Mouse (Mus musculus) layer of hippocampus, adult 18-20 months (tissue): ENCODE data around the gene Klhl25. TPM values are rescaled to one million over a fixed set of nuclear protein-coding genes. Genes with fewer than 3 reads are reported as not detected.
"Not testable (repeated sequence)": the region's sequence is repeated elsewhere in the genome, so short reads cannot be mapped to it uniquely, and the experiment has no call there.

Source experiments
- DNase-seq, 2 experiments: peaks; one replicate each; pipeline ENCODE4 v3.0.0; 2022; ENCODE audit warnings: low spot score in 2 of 2
- long read RNA-seq: library from polyadenylated mRNA; stranded (forward); transcript quantifications from one replicate; pipeline ENCODE4 v2.0.0, GENCODE M21; 2021
- total RNA-seq, 2 experiments: library from RNA; stranded (reverse); gene quantifications; 2 replicates each; pipeline ENCODE4 v1.2.3; 2021

Klhl25 gene
- 1 to 10 TPM; 9.7 to 9.9 TPM for total RNA-seq
- long read RNA-seq, transcript Klhl25-202 (3 exons, 3,403 nt) = major isoform, 12 of 19 reads
- long read RNA-seq, partial matches to known transcripts = 2 of 19 reads
- long read RNA-seq, other reads (novel, unspliced or antisense) = 2 of 19 reads

- peak; percentile 95 to 97 for DNase-seq
Measured at GRCm38 (mm10) chr7:75848115-75848775, at the start of gene Klhl25. Klhl25 (plus strand) TSS chr7:75848310.

DNA sequence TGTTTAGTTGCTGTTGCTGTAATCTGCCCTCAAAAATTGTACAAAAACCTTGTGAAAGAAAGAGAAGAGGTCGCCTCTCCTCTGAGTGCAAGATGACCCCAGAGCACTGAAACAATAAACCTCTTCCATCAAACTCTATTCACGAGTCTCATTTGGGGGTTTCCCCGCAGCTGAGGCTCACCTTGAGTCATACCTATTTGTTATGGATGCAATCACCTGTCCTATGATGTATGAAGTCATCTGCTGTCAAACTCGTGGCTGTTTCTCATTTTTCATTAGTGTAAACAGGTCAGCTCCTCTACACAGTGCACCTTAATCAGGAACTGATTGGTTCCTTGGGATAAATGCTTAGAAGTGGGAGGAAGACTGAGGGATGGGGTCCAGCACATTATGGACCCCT lies 47.6 kb upstream of the Klhl25 start:
- no peak for DNase-seq

GRCm38 (mm10) chr7:75801022-75801421 lies 47.1 kb upstream of the Klhl25 start:
- DNase-seq = no peak

GRCm38 (mm10) chr7:75801621-75802358 lies 46.3 kb upstream of the Klhl25 start:
- no peak for DNase-seq

DNA sequence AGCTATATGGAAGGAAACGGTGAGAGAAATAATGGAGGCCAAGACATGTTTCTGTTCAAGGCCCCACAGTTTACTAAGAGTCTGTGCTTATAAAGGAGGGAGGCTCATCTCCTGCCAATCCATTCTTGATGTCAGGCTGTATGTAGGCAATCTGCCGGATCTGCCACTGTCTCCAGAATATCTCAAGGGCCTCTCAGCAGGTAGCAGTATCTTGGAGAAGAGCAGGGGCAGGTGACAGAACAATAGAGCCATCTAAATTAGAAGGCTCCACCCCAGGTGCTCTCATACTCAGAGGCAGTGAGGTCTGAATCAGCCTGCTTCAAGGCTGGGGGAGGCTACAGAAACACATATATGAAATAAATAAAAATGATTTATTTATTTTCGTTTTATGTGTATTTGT lies 45.2 kb upstream of the Klhl25 start:
- no peak for DNase-seq

DNA sequence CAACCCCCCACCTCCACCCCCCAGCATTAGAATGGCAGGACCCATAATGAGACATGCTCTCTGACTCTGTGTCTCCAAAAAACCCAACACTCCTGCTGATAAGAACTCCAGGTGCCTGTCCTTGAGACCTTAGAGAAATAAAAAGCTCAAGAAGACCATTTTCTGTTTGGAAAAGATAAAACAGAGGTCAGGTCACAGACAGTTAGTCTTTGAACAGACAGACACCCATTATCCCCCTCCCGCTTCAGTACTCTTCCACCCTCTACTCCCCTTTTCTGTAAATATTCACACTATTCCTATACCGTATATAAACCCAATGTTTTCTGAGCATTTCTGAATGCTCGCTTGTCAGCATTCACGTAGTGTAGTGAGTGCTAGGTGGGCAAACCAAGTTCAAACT lies 41.9 kb upstream of the Klhl25 start:
- no peak for DNase-seq

GRCm38 (mm10) chr7:75806711-75807110 lies 41.4 kb upstream of the Klhl25 start:
- DNase-seq = no peak

DNA sequence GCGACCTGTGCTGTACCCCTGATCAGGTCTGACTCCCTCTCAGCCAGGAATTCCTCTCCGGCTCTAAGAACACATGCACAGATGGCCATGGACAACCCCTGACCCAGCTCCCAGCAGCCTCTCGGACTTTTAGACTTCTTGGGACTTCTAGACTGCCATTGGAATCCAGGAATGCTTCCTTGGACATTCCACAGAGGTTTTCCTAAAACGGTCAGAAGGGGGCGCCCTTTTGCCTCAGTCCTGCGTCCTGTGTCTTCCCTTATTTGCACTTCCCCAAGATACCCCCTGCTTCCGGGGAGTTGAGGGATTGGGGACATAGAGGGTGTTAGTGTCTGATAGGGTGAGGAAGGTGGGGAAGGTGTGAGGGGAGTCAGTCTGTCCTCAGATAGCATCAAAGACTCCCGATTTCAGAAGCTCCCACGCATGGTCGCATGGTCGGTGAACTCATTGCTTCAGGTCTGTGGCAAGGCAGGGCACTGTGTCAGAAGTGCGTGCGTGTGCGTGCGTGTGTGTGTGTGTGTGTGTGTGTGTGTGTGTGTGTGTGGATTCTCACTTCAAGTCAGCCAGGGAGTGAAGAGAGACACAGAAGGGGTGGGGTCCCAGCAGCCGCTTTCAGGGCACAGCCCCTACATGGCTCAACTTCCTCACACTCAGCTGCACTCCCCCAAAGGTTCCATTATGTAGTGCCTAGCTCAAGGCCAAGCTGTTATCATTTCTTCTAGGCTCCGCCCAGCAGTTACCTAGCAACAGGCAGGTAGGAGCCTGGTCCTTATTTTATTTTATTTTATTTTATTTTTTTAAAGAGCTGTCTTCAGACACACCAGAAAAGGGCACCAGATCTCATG lies 40.4 kb upstream of the Klhl25 start:
- DNase-seq = peak in 1 of 2 experiments; percentile 15

GRCm38 (mm10) chr7:75820687-75821086 lies 27.4 kb upstream of the Klhl25 start:
- no peak for DNase-seq

- no peak for DNase-seq
Measured at GRCm38 (mm10) chr7:75822087-75822668, 25.9 kb upstream of the Klhl25 start.

DNA sequence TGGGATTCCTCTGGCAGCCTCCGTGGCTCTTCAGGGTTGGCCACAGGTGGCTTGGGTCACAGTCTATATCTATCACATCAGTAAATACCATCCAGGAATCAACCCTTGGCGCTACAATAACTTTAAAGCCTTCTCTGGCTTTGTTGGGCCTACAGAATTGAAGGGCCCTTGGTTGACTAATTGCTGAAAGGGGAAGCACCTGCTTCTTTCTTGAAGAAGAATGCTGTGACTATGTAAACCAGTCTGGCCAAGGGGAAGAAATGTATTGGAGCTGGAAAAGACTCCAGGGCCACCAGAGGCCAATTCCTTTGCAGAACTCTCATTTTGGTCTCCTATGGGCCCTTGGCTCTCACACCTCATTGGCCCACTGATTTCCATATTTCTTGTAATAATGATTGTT lies 25.0 kb upstream of the Klhl25 start:
- DNase-seq = no peak

DNA sequence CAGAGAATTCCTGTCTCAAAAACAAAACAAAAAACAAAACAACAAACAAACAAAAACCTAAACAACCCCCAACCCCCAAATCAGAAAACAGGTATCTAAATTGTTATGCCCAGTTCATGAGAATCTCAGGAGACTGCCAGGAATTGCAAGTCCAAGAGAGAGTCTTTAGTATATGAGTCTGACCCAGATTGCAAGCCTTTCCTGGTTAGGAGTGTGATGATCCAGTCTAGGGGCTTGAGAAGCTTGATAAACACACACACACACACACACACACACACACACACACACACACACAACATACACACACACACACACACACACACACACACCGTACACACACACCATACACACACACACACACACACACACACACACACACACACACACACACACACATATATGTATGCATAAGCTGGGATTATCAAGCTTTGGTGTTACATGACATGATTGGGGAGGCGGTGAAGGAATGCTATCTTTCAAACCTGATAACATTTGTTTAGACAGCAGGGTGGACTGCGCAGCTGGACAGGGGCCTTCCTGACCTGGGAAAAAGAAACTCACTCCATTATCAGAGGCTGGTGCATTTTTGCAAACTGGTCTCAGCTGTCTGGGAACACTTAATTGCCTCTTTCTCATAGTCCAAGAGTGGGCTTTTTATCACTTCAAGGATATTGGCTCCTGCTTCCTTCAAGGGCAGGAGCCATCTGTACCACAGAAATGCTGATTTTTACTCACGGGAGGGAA lies 21.6 kb upstream of the Klhl25 start:
- DNase-seq = no peak

- DNase-seq = no peak
Measured at GRCm38 (mm10) chr7:75827357-75827756, 20.8 kb upstream of the Klhl25 start.

DNA sequence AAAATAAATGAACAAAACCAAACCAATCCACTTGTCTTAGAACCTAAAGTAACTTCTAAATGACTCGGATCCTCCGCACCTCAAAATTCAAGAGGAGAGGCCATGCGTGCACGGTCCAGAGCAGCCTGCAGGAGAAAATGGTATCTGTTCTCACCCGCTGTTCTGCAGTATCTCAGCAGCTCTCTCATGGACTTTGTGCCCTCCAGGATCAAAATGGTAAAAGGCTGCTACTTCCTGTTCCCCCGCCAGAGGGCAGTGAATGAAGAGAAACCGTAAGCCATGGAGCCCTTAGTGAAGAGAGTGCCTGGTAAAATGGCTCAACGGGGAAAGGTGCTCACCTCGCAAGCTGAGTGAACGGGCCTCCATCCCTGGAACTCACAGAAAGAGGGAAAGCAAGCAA lies 20.3 kb upstream of the Klhl25 start:
- peak; percentile 35 to 75 for DNase-seq

DNA sequence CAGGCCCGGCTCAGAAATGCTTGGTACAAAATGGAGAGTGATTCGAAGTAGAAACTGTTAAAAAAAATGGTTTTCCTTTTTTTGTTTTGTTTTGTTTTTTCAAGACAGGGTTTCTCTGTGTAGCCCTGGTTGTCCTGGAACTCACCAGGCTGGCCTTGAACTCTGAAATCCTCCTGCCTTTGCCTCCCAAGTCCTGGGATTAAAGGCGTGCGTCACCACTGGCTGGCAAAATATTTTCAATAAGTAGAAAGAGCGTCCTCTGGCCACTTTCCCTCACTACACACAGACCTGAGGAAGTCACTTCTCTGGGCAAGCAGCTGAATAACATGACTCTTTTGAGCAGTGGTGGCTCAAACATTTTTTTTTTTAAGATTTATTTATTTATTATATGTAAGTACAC lies 19.6 kb upstream of the Klhl25 start:
- DNase-seq = no peak

- no peak for DNase-seq
Measured at GRCm38 (mm10) chr7:75830251-75831060, 17.7 kb upstream of the Klhl25 start.

GRCm38 (mm10) chr7:75833960-75834359 lies 14.2 kb upstream of the Klhl25 start:
- not testable (repeated sequence) for DNase-seq

- not testable (repeated sequence) for DNase-seq
Measured at GRCm38 (mm10) chr7:75834932-75835631, 13.0 kb upstream of the Klhl25 start.

GRCm38 (mm10) chr7:75840071-75840470 lies 8.0 kb upstream of the Klhl25 start:
- no peak for DNase-seq
